Mouse (Mus musculus): Measurements from ENCODE around the gene Pacrg. TPM values are rescaled to one million over a fixed set of nuclear protein-coding genes. Genes with fewer than 3 reads are reported as not detected.

Gene Pacrg
- polyA plus RNA-seq, 1 experiment from 2014 or later = 1.0 TPM

DNA sequence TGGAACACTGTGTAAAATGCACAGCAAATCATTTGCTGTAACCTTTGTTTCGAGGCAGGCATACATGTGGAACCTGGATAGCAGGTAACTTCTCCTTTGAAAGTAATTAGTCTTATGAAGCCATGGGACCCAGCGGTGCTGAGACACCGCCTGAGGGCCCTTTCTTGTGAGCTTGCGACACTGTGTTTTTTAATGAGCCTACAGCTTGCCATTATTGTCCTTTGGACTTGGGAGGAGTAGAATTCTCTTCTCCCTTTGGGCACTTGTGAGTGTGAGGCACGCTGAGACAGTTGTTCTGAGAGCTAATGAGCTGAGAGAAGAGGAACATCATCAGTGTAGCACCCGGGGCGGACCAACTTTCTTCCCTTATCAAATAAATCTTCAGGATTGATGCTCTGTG is 363.3 kb downstream of the Pacrg start:
- no peak for ATAC-seq (ENCODE audit: insufficient read depth, low FRiP score, low read depth)
- Histone ChIP-seq H3K4me1 (no peaks in the 10 kb centered on the region), H3K36me3 (no peaks in the 10 kb centered on the region), H3K9me3 (no peaks in the 10 kb centered on the region), H3K4me2 (no peak overlapping the region), H3K27ac (no peak overlapping the region), H3K27me3 (replicated peaks) (no peaks in the 10 kb centered on the region), H3K9ac (no peak overlapping the region), H3K4me3 (replicated peaks) (no peak overlapping the region)
- 84% methylated on average over 7 of the region's 7 CpGs for WGBS

DNA sequence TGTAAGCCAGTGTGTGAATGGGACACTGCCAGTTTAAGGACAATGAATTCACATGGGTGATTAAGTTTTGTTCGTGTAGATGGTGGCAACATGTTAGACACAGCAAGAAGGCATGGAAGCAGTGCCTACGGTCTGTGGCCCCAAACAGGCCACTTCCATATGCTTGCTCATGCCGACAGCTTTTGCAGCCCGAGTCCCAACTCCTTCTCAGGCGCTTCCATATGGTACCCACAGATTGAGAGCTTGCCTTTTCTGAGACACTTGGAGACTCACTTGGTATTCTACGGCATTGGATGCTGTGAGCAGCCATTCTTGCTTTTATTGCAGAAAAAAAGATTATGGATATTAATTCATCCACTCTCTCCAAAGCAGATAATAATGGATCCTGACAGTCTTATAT is 365.1 kb downstream of the Pacrg start:
- H3K9me3 ChIP-seq = no peaks in the 10 kb centered on the region
- no peaks in the 10 kb centered on the region for H3K36me3 ChIP-seq
- H3K4me1 ChIP-seq = no peaks in the 10 kb centered on the region
- no peak overlapping the region for H3K27ac ChIP-seq
- H3K27me3 ChIP-seq (replicated peaks) = no peaks in the 10 kb centered on the region
- no peak overlapping the region for H3K9ac ChIP-seq
- no peak for ATAC-seq (ENCODE audit: insufficient read depth, low FRiP score, low read depth)
- no peak overlapping the region for H3K4me2 ChIP-seq
- H3K4me3 ChIP-seq (replicated peaks) = no peak overlapping the region
- WGBS = 92% methylated on average over 6 of the region's 6 CpGs

DNA sequence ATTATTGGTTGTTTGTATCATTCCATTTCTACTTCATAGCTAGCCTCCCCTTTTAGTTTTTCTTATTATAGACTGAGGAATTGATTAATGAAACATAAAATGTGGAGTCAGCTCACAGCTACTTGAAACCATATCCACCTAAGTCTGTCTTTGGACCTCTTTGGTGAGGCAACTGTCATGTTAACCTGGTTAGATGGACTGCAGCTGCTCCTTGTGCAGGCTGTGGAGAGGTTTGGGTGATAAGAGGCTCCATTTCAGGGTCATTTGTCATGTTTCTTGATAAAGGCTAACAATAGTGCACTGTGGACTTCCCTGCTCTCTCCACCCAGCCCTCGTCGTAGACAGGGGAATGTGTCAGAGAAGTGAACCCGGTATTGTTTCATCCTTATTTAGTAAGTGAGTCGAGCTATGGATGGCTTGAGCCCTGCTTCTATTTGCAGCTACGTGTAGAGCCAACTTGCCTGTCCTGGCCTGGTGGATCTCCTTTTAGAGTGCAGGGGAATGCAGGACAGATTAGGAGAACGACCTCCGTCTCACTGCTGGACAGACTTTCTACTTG is 366.2 kb downstream of the Pacrg start:
- peak; percentile 77; the same call in 1 of the 2 replicates for ATAC-seq (ENCODE audit: insufficient read depth, low FRiP score, low read depth)
- Histone ChIP-seq H3K4me3 (replicated peaks) (no peak overlapping the region), H3K4me1 (no peaks in the 10 kb centered on the region), H3K9me3 (no peaks in the 10 kb centered on the region), H3K36me3 (no peaks in the 10 kb centered on the region), H3K27ac (no peak overlapping the region), H3K4me2 (no peak overlapping the region), H3K9ac (no peak overlapping the region), H3K27me3 (replicated peaks) (no peaks in the 10 kb centered on the region)
- 12% methylated on average over 7 of the region's 7 CpGs for WGBS

DNA sequence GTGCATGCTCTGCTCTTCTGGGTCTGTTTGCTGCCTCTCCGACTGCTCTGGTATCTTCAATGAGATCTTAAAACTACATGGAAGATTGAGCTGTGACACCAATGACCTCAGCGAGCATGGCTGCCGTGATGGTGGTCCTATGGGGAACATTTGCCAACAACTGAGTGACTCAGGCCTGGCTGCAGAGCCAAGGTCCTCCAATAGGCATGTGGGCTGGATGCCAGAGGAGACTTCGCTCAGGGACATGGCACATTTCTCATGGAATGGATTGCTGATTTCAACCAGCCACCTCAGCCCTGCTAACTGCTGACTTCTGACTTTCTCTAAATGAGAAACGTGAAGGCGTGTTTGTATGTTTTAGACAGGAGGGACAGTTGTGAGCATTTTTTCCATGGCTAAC is 366.9 kb downstream of the Pacrg start:
- Histone ChIP-seq H3K27me3 (replicated peaks) (no peaks in the 10 kb centered on the region), H3K9me3 (no peaks in the 10 kb centered on the region), H3K36me3 (no peaks in the 10 kb centered on the region), H3K4me3 (replicated peaks) (no peak overlapping the region), H3K4me1 (no peaks in the 10 kb centered on the region), H3K27ac (no peak overlapping the region), H3K9ac (no peak overlapping the region), H3K4me2 (no peak overlapping the region)
- no peak for ATAC-seq (ENCODE audit: insufficient read depth, low FRiP score, low read depth)
- 53% methylated on average over 6 of the region's 6 CpGs for WGBS

DNA sequence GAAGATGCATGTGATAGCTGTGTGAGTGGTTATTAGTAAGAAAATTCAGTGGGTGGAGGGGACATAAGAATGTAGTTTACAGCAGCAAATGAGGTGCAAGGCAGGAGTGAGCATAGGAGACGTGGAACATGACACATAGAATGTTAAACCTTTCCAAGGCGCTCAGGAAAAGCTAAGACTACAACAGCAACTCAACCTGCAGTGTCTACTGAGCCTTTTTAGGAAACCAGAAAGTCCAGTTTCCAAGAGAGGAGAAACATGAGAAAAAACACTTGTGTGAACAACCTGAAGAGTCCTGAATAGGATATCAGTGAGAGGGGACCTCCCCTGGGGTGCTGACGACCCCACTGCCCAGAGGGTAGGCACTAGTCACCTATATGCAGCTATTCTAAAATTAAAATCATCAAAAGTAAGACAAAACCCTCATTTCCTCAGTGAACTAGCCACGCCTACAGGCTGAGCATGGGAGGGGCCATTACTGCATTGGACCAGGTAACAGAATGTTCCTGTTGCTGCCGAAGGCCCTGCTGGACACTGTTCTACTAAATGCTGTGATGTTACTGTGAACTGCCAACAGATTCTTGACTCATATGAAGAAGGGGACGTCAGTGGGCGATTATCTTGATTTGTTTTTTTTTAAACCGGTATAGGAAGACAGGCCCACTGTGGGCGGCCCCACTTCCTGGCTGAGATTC is 370.1 kb downstream of the Pacrg start:
- H3K4me1 ChIP-seq = no peaks in the 10 kb centered on the region
- H3K4me2 ChIP-seq = no peak overlapping the region
- no peaks in the 10 kb centered on the region for H3K27me3 ChIP-seq (replicated peaks)
- no peak overlapping the region for H3K9ac ChIP-seq
- ATAC-seq (ENCODE audit: insufficient read depth, low FRiP score, low read depth) = no peak
- 80% methylated on average over 9 of the region's 9 CpGs for WGBS
- no peaks in the 10 kb centered on the region for H3K9me3 ChIP-seq
- H3K36me3 ChIP-seq = no peaks in the 10 kb centered on the region
- H3K27ac ChIP-seq = no peak overlapping the region
- no peak overlapping the region for H3K4me3 ChIP-seq (replicated peaks)

DNA sequence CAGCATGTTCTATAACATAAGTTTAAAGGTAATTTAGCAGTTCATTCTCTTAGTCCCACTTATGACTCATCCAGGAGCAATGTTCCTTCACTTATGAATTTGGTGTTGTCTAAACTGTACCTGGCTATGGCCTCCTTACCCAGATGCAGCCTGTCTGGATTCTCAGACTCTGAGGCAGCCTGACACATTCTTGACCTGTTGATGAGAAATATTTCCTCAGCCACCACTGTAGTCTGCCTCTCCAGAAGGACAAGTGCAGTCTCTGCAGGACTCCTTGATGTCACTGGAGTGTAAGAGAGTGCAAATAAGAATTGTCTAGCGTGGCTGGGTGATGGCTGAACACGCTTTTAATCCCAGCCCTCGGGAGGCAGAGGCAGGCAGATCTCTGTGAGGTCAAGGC is 373.0 kb downstream of the Pacrg start:
- Histone ChIP-seq H3K9me3 (no peaks in the 10 kb centered on the region), H3K27ac (no peak overlapping the region), H3K4me3 (replicated peaks) (no peak overlapping the region), H3K4me2 (no peak overlapping the region), H3K27me3 (replicated peaks) (no peaks in the 10 kb centered on the region), H3K4me1 (no peaks in the 10 kb centered on the region), H3K9ac (no peak overlapping the region), H3K36me3 (no peaks in the 10 kb centered on the region)
- WGBS = 82% methylated on average over 3 of the region's 3 CpGs
- ATAC-seq (ENCODE audit: insufficient read depth, low FRiP score, low read depth) = no peak

DNA sequence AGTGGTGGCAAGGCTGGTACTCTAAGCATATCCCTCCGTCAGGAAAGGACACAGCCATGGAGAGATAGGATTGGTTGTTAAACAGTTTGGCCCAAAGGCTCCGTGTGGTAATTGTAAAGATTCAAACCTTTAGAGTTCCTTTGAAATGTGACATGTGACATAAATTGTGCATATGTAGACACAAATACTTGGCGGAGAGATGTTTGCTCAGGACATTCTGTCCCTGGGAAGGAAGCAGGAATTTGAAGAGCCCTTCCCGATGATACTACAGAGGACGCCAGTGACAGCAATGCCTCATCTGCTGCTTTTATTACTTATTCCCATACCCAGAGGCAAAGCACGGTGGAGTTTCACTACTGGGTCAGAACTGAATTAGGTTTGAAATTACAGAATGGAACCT is 374.6 kb downstream of the Pacrg start:
- no peak overlapping the region for H3K27ac ChIP-seq
- H3K9ac ChIP-seq = no peak overlapping the region
- 68% methylated on average over 6 of the region's 6 CpGs for WGBS

DNA sequence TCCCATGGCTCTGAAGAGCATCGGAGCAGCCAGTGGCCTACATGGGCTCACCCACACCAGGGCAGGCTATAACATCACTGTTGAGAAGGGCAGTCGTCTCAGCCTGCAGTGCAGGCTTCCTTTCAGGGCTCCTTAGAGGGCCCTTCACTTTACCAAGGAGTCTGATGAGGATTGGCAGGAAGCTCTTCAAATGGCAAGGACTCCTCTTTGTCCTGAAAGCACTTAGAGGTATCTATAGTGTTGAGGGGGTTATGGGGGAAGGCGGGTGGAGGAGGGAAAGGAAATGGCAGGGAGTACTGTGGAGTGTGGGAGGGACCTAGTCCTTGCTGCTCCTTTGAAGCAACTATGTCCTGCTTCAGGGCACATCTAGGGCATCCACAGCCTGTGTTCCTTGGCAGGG is 375.4 kb downstream of the Pacrg start:
- H3K9me3 ChIP-seq = no peaks in the 10 kb centered on the region
- ATAC-seq (ENCODE audit: insufficient read depth, low FRiP score, low read depth) = no peak
- H3K4me3 ChIP-seq (replicated peaks) = no peak overlapping the region
- H3K4me1 ChIP-seq = no peaks in the 10 kb centered on the region
- no peak overlapping the region for H3K27ac ChIP-seq
- no peak overlapping the region for H3K4me2 ChIP-seq
- 76% methylated on average over 3 of the region's 3 CpGs for WGBS
- no peak overlapping the region for H3K9ac ChIP-seq
- H3K36me3 ChIP-seq = no peaks in the 10 kb centered on the region
- no peaks in the 10 kb centered on the region for H3K27me3 ChIP-seq (replicated peaks)

More for the DNA sequence above, 374.6 kb downstream of the Pacrg start:
- no peak overlapping the region for H3K4me3 ChIP-seq (replicated peaks)
- no peaks in the 10 kb centered on the region for H3K36me3 ChIP-seq
- ATAC-seq (ENCODE audit: insufficient read depth, low FRiP score, low read depth) = no peak
- H3K9me3 ChIP-seq = no peaks in the 10 kb centered on the region
- H3K4me1 ChIP-seq = no peaks in the 10 kb centered on the region
- no peaks in the 10 kb centered on the region for H3K27me3 ChIP-seq (replicated peaks)
- no peak overlapping the region for H3K4me2 ChIP-seq

DNA sequence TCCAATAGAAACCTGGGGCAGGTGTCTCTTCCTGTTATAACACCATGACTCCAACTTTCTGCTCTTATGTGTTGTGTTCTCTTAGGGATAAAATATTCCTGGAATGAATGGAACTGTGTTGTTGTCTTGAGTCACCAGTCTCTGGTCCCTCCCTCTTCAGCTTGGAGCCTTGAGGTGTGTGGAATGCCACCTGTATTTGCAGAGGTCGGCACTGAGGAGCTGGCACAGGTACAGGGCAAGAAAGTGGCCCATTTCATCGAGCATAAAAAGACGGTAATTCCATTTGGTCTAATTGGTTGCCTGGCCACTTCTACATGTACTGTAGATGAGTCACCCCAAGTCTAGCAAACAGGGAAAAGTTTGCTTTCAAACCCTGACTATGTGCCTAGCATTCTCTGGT is 376.5 kb downstream of the Pacrg start:
- H3K9me3 ChIP-seq = no peaks in the 10 kb centered on the region
- no peak overlapping the region for H3K9ac ChIP-seq
- H3K27me3 ChIP-seq (replicated peaks) = no peaks in the 10 kb centered on the region
- no peak overlapping the region for H3K4me3 ChIP-seq (replicated peaks)
- H3K36me3 ChIP-seq = no peaks in the 10 kb centered on the region
- no peak for ATAC-seq (ENCODE audit: insufficient read depth, low FRiP score, low read depth)
- WGBS = 71% methylated on average over 3 of the region's 3 CpGs
- no peaks in the 10 kb centered on the region for H3K4me1 ChIP-seq
- H3K27ac ChIP-seq = no peak overlapping the region
- no peak overlapping the region for H3K4me2 ChIP-seq

DNA sequence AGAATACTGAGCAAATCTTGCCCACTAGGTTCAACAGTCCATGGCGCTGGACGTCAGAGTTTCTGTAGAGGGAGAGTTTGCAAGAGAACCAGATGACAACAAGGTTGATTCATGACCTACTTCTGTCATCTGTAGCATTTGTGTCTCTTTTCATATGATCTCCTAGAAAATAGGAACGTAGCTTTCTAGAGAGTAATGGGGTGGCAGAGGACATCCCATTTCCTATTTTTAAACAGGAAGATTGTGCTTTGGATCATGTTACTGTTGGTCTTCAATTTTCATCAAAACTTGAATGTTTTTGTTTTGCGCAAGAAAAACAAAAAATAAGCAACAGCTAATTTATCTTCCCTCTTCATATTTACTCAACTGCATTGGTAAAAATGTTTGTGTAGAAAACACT is 379.2 kb downstream of the Pacrg start:
- Histone ChIP-seq H3K4me1 (no peaks in the 10 kb centered on the region), H3K27ac (no peak overlapping the region), H3K36me3 (no peaks in the 10 kb centered on the region), H3K27me3 (replicated peaks) (no peaks in the 10 kb centered on the region), H3K9me3 (no peaks in the 10 kb centered on the region), H3K9ac (no peak overlapping the region), H3K4me2 (no peak overlapping the region), H3K4me3 (replicated peaks) (no peak overlapping the region)
- 79% methylated on average over 4 of the region's 4 CpGs for WGBS
- ATAC-seq (ENCODE audit: insufficient read depth, low FRiP score, low read depth) = no peak

DNA sequence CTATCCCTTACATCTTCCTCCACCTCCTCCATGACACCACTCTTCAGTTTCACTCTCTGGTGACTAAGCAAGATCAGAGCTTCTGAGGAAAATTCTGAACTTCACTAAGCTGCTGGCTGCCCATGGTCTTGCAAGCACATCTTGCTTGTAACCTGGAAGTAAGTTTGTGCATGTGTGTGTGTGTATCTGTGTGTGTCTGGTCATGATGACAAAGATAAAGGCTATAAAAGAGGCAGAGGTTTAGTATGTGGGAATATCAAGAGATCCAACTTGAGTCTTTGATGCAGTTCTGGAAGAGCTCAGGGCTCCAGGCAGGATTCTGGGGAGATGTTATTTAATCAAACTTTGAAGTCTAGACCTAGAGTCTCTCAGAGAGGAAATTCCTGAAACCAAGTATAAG is 381.4 kb downstream of the Pacrg start:
- Histone ChIP-seq H3K4me2 (no peak overlapping the region), H3K4me3 (replicated peaks) (no peak overlapping the region), H3K4me1 (no peaks in the 10 kb centered on the region), H3K9me3 (no peaks in the 10 kb centered on the region), H3K36me3 (no peaks in the 10 kb centered on the region), H3K27me3 (replicated peaks) (no peaks in the 10 kb centered on the region), H3K9ac (no peak overlapping the region), H3K27ac (no peak overlapping the region)
- no peak for ATAC-seq (ENCODE audit: insufficient read depth, low FRiP score, low read depth)

DNA sequence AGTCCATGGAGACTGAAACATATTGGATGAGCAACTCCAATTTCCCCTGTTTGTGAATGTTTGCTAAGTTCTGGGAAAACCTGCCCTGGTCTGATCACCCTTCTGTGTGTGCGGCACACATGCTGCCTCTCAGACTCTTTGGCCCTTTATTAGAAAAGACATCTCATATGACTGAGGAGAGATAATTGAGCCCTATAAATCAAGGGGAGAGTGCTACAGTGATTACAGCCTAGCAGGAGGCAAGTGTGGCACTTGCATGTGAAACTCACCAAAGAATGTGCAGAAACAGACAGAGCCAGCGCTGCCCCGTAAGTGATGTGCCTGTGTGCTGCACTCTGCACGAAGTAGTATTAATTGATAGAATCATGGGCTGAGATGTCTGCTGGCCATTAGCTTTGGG is 383.7 kb downstream of the Pacrg start:
- no peaks in the 10 kb centered on the region for H3K36me3 ChIP-seq
- H3K9ac ChIP-seq = no peak overlapping the region
- H3K4me2 ChIP-seq = no peak overlapping the region
- no peak for ATAC-seq (ENCODE audit: insufficient read depth, low FRiP score, low read depth)
- no peaks in the 10 kb centered on the region for H3K9me3 ChIP-seq
- WGBS = 72% methylated on average over 4 of the region's 4 CpGs
- H3K27me3 ChIP-seq (replicated peaks) = no peaks in the 10 kb centered on the region
- no peak overlapping the region for H3K27ac ChIP-seq
- H3K4me3 ChIP-seq (replicated peaks) = no peak overlapping the region
- no peaks in the 10 kb centered on the region for H3K4me1 ChIP-seq

DNA sequence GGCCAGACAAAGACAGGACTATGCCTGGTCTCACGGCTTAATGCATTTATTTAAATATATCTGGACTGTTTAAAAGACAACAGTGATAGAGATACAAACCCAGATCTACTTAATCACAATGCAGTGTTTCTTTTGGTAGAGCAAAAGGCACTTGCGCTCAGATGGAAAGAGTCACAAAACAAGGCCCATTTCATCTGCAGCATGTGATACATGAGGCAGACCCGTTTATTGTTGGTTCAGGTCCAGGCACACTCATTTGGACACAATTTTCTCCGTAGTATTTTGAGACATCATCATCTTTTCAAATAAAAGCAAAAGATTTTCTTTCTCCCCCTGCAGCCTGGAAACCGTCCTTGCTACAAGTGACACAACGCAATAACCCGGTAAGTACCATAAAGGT is 384.1 kb downstream of the Pacrg start:
- 81% methylated on average over 7 of the region's 7 CpGs for WGBS
- Histone ChIP-seq H3K27ac (no peak overlapping the region), H3K4me3 (replicated peaks) (no peak overlapping the region), H3K27me3 (replicated peaks) (no peaks in the 10 kb centered on the region), H3K9ac (no peak overlapping the region), H3K4me1 (no peaks in the 10 kb centered on the region), H3K9me3 (no peaks in the 10 kb centered on the region), H3K36me3 (no peaks in the 10 kb centered on the region), H3K4me2 (no peak overlapping the region)
- no peak for ATAC-seq (ENCODE audit: insufficient read depth, low FRiP score, low read depth)

Measured in stomach, embryonic 15.5 days (tissue).